Mouse (Mus musculus) cerebellum, adult 8-10 months (tissue): ENCODE data around the gene Hesx1.

Experiments used
- DNase-seq: peaks from one replicate; pipeline ENCODE4 v3.0.0; 2022

Gene Hesx1

GRCm38 (mm10) chr14:27017936-27018335, 23.7 kb downstream of the Hesx1 start:
- no peak for DNase-seq

DNA sequence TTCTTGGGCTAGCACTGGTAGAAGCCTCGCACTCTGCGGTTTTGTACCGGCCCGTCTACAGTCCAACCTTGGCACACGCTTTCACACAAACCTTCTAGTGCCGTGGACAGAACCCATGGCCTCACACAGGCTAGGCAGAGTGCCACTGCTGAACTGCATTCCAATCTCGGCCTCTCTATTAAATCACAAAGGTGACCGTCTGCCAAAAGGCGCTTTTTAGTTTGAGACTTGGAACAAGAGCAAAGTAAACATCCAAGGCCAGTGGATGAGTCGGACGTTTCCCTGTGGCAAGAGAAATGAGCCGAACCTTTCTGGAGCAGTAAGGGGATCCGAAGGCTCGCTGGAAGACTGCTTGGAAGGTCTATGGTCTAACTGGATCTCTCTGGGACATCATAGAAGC, 25.6 kb downstream of the Hesx1 start:
- DNase-seq, result no peak

DNA sequence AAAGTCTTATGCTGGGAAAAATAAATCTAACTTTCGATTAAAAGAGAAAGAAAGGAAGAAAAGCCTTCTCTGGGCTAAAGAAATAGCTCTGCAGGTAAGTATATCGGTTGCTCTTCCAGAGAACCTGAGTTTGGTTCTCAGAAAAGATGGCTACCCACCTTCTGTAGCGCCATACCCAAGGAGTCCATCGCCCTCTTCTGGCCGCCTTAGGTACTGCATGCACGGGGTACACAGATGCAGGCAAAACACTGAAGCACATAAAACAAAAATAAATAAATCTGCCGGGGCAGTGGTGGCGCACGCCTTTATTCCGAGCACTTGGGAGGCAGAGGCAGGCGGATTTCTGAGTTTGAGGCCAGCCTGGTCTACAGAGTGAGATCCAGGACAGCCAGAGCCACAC, 28.7 kb downstream of the Hesx1 start:
- DNase-seq, result no peak

- DNase-seq, result no peak
Measured at GRCm38 (mm10) chr14:27024664-27025063, 30.4 kb downstream of the Hesx1 start.

- peak; percentile 43 for DNase-seq
Measured at GRCm38 (mm10) chr14:27029771-27030173, 35.6 kb downstream of the Hesx1 start.

DNA sequence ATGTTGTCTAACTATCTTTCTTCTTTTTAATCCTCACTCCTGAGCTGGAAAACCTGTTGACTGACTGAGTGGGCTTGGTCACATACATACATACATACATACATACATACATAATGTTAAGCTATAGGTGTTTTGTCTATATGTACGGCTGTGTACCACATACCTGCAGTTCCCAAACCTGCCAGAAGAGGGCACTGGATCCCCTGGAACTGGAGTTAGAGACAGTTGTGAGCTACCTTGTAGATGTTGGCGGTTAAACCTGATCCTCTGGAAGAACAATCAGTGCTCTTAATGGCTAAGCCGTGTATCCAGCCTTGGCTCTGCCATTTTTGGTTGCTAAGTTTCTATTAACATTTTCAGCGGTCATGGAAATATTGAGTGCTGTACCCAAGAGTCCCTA, 36.9 kb downstream of the Hesx1 start:
- peak; percentile 17 for DNase-seq

- no peak for DNase-seq
Measured at GRCm38 (mm10) chr14:27037513-27037912, 43.3 kb downstream of the Hesx1 start.

- peak; percentile 49 for DNase-seq
Measured at GRCm38 (mm10) chr14:27038783-27039182, 44.6 kb downstream of the Hesx1 start, which contains the start of gene Il17rd. Gene Il17rd, plus strand, starts transcription at chr14:27038941.

DNA sequence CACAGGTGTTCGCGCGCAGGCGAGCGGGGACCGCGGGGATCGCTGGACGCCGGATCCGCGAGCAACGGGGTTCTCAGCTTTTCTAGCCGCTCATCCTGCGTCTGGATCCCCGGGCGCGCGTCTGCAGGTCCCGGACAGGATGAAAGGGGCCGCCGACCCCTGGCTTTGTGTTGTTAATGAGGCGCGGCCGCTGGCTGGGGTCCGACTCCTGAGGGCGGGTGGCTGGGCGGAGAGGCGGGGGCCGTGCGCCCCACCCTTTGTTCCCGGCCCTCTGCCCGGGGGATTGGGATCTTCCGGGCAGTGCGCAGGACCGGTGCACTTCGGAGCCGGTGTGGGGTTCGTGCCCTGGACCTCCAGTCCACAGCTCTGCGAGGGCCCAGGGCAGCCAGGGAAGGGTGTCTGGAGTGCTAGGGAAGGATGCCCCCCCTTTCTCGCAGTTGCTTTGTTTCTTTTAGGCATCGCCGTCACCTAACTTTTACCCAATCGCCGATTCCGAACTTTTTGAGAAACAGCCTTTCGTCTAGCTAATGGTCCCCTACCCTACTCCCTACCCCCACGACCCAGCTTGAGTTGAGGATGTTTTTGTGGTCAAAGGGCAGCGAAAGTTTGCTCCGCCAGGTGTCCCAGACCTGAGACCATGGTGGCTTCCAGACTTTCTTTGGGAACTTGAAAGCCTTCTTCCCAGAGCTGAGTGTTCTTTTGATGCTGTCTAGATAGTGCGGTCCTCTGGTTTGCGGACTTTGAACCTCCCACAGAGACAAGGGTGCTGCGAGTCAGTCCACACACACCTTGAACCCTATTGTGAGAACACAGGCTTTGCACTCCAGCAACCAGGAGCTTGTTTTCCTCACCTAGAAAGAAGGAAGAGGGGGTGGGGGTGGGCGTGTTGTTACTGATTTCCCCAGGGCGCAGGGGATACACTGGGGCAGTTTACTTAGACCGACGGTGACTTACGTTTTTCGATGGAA, 45.3 kb downstream of the Hesx1 start:
- DNase-seq, result no peak

DNA sequence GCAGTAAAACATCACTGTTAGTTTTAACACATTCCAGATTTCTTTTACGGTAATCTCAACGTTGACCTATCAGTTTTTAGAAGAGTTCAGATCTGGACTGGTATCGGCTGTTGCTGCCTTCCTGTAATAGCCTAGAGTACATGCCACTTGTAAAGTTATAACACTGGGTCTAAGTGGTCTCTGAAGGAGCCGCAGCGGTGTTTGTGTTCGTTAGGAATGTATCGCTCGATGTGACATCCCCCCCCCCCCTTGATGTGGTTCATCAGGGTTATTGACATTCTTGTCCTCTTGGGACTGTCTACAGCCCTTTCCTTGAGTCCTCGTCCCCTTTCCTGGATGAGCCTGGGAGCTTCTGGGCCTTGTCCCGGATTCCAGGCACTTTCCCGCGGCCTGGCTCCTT, 46.2 kb downstream of the Hesx1 start:
- no peak for DNase-seq

DNA sequence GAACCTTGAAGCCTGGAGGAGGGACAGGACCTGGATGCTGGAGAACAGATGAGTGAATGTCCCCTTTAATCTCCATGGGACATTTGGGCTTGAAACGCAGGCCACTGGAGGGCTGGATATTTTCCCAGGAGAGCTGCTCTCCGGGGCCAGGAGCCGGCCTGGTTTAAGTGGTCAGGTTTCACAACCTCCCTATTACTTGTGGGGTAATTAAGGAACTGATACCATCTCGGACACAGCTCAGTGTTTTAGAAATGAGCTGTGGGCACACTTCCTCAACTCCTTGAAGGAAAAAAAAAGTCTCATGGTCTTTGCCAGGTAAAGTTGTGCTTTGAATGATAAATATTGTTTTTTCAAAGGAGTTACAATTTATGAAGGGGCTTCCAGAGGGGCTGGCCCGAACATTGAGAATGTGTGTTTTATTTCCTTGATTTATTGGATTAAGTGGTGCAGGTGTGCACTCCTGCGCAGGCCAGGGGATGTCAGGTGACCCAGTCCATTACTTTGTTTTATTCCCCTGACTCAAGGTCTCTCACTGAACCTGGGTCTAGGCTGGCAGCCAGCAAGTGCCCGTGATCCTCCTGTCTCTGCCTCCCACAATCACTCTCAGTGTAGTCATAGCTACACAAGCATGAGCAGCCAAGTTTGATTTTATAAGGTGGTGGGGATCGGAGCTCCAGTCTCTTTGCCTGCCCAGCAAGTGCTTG, 48.2 kb downstream of the Hesx1 start:
- no peak for DNase-seq

DNA sequence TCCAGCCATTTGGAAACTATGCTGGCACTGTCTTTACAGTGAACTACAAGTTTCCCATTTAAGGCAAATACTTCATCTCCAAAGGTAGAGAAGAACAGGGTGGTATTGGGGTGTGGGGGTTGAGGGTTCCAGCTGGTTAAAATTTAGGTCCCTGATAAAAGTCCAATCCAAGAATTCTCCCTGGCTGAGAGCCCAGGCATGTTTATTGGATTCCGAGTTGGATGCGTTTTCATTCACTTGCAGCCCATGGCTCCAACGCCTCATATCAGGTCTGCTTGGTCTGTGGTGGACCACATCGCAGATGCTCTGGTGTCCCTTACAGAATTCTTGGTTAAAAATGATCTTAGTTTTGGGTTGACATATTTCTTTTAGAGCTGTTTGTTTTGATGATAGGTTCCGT, 49.2 kb downstream of the Hesx1 start:
- no peak for DNase-seq

DNA sequence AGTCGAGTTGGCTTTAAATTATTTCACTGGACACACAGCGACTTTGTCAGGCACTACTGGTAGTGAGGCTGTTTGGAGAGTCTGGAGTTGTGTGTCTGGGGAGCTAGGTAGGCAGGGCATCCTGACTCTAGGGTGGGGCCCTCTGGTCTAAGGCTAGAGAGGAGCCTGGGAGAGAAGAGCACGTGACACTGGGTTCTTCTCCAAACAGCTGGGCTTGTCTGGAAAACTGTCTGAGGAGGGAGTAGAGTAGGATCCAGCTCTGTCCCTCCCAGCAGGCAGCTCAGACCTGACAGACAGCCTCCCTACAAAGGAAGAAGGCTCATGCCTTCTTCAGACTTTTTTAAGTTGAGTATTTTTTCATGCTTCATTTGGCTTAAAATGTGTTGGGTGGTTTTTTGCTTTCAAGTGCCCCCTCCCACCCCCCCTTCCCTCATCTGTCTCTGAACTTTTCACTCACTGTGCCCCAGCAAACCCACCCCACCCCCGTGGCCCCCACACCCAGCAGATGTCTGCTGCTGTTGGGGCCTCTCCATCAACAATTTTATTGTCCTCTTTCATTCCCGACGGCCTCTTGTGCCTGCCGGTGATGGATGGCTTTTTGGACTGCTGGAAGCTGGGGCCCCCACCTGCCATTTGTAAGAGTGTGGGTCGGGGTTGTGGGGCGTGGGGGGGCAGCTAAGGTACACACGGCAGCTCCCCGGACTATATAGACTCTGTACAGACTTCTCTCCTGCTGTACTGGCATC, 50.2 kb downstream of the Hesx1 start:
- DNase-seq, result no peak

- DNase-seq, result no peak
Measured at GRCm38 (mm10) chr14:27044967-27045361, 50.7 kb downstream of the Hesx1 start.

- DNase-seq, result no peak
Measured at GRCm38 (mm10) chr14:27048231-27048956, 54.2 kb downstream of the Hesx1 start.

DNA sequence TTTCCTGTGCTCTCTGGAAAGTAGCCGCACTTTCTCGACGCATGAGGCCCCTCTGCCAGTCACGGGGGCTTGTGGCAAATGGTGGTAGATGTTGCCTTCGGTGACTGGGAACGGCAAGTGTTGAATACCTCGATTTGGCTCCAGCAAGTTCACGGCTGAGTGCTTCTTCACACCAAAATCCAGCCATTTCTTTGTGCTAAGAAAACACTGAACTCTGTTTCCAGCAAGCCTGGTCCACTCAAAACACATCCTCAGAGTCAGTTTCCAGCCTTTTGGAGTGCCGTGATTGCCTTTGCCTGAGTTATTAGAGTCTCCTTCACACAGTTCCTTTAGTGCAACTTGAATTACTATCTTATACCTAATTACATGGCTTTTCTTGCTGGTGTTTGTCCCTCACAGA, 55.8 kb downstream of the Hesx1 start:
- DNase-seq, result no peak

DNA sequence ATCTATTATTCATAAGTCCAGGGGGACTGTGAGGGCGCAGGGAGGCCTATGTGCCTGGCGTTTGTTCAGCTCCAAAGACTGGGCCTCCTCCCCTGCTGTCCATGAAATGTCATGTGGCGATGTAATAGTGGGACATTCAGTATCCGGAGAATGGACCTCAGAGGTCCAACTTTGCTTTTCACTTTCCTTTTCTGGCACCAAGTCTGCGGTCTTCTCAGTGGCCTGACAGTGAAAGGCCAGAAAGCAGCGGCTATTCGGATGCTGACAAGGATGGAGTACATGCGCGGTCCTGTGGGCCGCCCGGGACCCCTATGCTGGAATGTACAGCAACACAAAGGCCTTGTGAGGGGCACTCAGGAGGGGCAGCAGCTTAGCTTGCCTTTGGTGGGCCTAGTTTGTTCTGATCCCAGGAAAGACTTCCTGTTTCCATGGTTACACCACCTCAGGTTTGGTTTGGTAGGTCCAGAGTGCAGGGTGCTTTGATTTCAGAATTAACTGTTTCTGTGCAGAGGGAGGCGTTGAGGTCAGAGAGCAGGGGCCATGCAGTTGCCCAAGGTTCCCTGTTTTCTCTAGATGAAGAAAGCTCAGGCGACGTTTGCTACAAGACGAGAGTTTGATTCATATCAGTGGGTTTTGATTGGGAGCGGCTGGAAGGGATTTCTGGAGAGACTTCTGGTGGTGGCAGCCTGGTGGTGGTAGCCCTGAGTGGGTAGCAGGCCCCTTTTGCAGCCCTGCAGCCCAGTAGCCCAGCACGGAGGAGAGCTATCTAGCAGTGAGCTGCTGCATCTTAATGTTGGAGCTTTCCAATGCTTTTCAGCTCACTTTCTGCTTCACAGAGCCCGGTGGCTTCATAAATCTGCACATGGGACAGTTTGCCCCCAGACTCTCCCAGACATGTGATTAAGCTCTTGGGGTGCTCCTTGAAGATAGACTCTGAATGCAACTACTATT, 56.6 kb downstream of the Hesx1 start:
- no peak for DNase-seq

GRCm38 (mm10) chr14:27051511-27051895, 57.3 kb downstream of the Hesx1 start:
- DNase-seq, result no peak
